Mouse (Mus musculus): Measurements from ENCODE around the gene BC048679. TPM values are rescaled to one million over a fixed set of nuclear protein-coding genes. Genes with fewer than 3 reads are reported as not detected.
A peak's percentile ranks its signal among the peaks of the same experiment; 100 is the strongest.
"Not testable (repeated sequence)": the region's sequence is repeated elsewhere in the genome, so short reads cannot be mapped to it uniquely, and the experiment has no call there.

Gene BC048679
- polyA plus RNA-seq, 1 experiment, result not detected

- TF ChIP-seq POLR2A (IDR thresholded peaks at IDR 0.05; ENCODE audit: borderline replicate concordance, extremely low read depth, insufficient read depth, insufficient read length, poor library complexity, severe bottlenecking) (no peak), CTCF (IDR thresholded peaks at IDR 0.05; ENCODE audit: borderline replicate concordance, extremely low read depth, insufficient read depth, insufficient read length) (no peak)
- DNase-seq (ENCODE audit: low read depth), result no peak
Measured at GRCm38 (mm10) chr7:81516154-81517030, 18.3 kb upstream of the BC048679 start.

- DNase-seq (ENCODE audit: low read depth), result no peak
- TF ChIP-seq CTCF (IDR thresholded peaks at IDR 0.05; ENCODE audit: borderline replicate concordance, extremely low read depth, insufficient read depth, insufficient read length), result no peak
- TF ChIP-seq POLR2A (IDR thresholded peaks at IDR 0.05; ENCODE audit: borderline replicate concordance, extremely low read depth, insufficient read depth, insufficient read length, poor library complexity, severe bottlenecking), result no peak
Measured at GRCm38 (mm10) chr7:81514906-81515590, 17.0 kb upstream of the BC048679 start.

GRCm38 (mm10) chr7:81501050-81501449 lies 3.0 kb upstream of the BC048679 start:
- no peak for DNase-seq (ENCODE audit: low read depth)
- no peak for TF ChIP-seq CTCF (IDR thresholded peaks at IDR 0.05; ENCODE audit: borderline replicate concordance, extremely low read depth, insufficient read depth, insufficient read length)
- no peak for TF ChIP-seq POLR2A (IDR thresholded peaks at IDR 0.05; ENCODE audit: borderline replicate concordance, extremely low read depth, insufficient read depth, insufficient read length, poor library complexity, severe bottlenecking)

GRCm38 (mm10) chr7:81497171-81497570 lies 910 bp downstream of the BC048679 start:
- DNase-seq (ENCODE audit: low read depth), result no peak
- no peak for TF ChIP-seq CTCF (IDR thresholded peaks at IDR 0.05; ENCODE audit: borderline replicate concordance, extremely low read depth, insufficient read depth, insufficient read length)
- TF ChIP-seq POLR2A (IDR thresholded peaks at IDR 0.05; ENCODE audit: borderline replicate concordance, extremely low read depth, insufficient read depth, insufficient read length, poor library complexity, severe bottlenecking), result no peak

- DNase-seq (ENCODE audit: low read depth), result peak; percentile 90
- TF ChIP-seq CTCF (IDR thresholded peaks at IDR 0.05; ENCODE audit: borderline replicate concordance, extremely low read depth, insufficient read depth, insufficient read length) (no peak), POLR2A (IDR thresholded peaks at IDR 0.05; ENCODE audit: borderline replicate concordance, extremely low read depth, insufficient read depth, insufficient read length, poor library complexity, severe bottlenecking) (peak; percentile 26; the same call in 1 of the 2 replicates)
Measured at GRCm38 (mm10) chr7:81493331-81494021, 4.6 kb downstream of the BC048679 start, which contains the start of gene Ap3b2. TSS of gene Ap3b2 (minus strand) at chr7:81493925.

- no peak for DNase-seq (ENCODE audit: low read depth)
- TF ChIP-seq POLR2A (IDR thresholded peaks at IDR 0.05; ENCODE audit: borderline replicate concordance, extremely low read depth, insufficient read depth, insufficient read length, poor library complexity, severe bottlenecking) (no peak), CTCF (IDR thresholded peaks at IDR 0.05; ENCODE audit: borderline replicate concordance, extremely low read depth, insufficient read depth, insufficient read length) (no peak)
Measured at GRCm38 (mm10) chr7:81492628-81493027, 5.5 kb downstream of the BC048679 start.

- DNase-seq (ENCODE audit: low read depth), result no peak
- no peak for TF ChIP-seq POLR2A (IDR thresholded peaks at IDR 0.05; ENCODE audit: borderline replicate concordance, extremely low read depth, insufficient read depth, insufficient read length, poor library complexity, severe bottlenecking)
Measured at GRCm38 (mm10) chr7:81489649-81490048, 8.4 kb downstream of the BC048679 start.

- TF ChIP-seq POLR2A (IDR thresholded peaks at IDR 0.05; ENCODE audit: borderline replicate concordance, extremely low read depth, insufficient read depth, insufficient read length, poor library complexity, severe bottlenecking), result no peak
- no peak for TF ChIP-seq CTCF (IDR thresholded peaks at IDR 0.05; ENCODE audit: borderline replicate concordance, extremely low read depth, insufficient read depth, insufficient read length)
- DNase-seq (ENCODE audit: low read depth), result peak; percentile 49
Measured at GRCm38 (mm10) chr7:81480800-81481199, 17.3 kb downstream of the BC048679 start.

- no peak for DNase-seq (ENCODE audit: low read depth)
- TF ChIP-seq CTCF (IDR thresholded peaks at IDR 0.05; ENCODE audit: borderline replicate concordance, extremely low read depth, insufficient read depth, insufficient read length) (no peak), POLR2A (IDR thresholded peaks at IDR 0.05; ENCODE audit: borderline replicate concordance, extremely low read depth, insufficient read depth, insufficient read length, poor library complexity, severe bottlenecking) (no peak)
Measured at GRCm38 (mm10) chr7:81479531-81480090, 18.5 kb downstream of the BC048679 start.

GRCm38 (mm10) chr7:81478261-81478660 lies 19.8 kb downstream of the BC048679 start:
- DNase-seq (ENCODE audit: low read depth), result not testable (repeated sequence)

- no peak for TF ChIP-seq POLR2A (IDR thresholded peaks at IDR 0.05; ENCODE audit: borderline replicate concordance, extremely low read depth, insufficient read depth, insufficient read length, poor library complexity, severe bottlenecking)
- TF ChIP-seq CTCF (IDR thresholded peaks at IDR 0.05; ENCODE audit: borderline replicate concordance, extremely low read depth, insufficient read depth, insufficient read length), result no peak
- DNase-seq (ENCODE audit: low read depth), result peak; percentile 37
Measured at GRCm38 (mm10) chr7:81476833-81477232, 21.2 kb downstream of the BC048679 start.
